Mouse (Mus musculus) liver, embryonic 13.5 days (tissue): ENCODE results near the gene Npnt. TPM values are rescaled to one million over a fixed set of nuclear protein-coding genes. Genes with fewer than 3 reads are reported as not detected.

Experiments
- ATAC-seq: fragments of 200-750 bp; cut with Nextera tagmentation; 2 replicates; pipeline ENCODE4 v1.8.0; 2017; ENCODE audit warnings: low read depth, mild to moderate bottlenecking, moderate number of reproducible peaks, moderate library complexity
- DNase-seq: peaks from one replicate; pipeline ENCODE4 v3.0.0; 2022
- H3K27ac ChIP-seq: fragments of 300-500 bp; sonication (generic); 2 replicates; pipeline ENCODE4 v1.5.1; 2015; ENCODE audit warnings: moderate library complexity, mild to moderate bottlenecking, inconsistent platforms
- H3K27me3 ChIP-seq: fragments of 300-500 bp; sonication (generic); 2 replicates; pipeline ENCODE4 v1.6.1; 2015; ENCODE audit warnings: mild to moderate bottlenecking, inconsistent platforms
- H3K36me3 ChIP-seq: fragments of 300-500 bp; sonication (generic); 2 replicates; pipeline ENCODE4 v1.6.1; 2015; ENCODE audit warnings: mild to moderate bottlenecking, inconsistent platforms
- H3K4me1 ChIP-seq: fragments of 300-500 bp; sonication (generic); replicated peaks from 2 replicates; pipeline ENCODE4 v1.6.1; 2015; ENCODE audit warnings: inconsistent platforms
- H3K4me2 ChIP-seq: fragments of 300-500 bp; sonication (generic); 2 replicates; pipeline ENCODE4 v1.6.1; 2015; ENCODE audit warnings: inconsistent platforms, mild to moderate bottlenecking, moderate library complexity
- H3K4me3 ChIP-seq: fragments of 300-500 bp; sonication (generic); replicated peaks from 2 replicates; pipeline ENCODE4 v1.5.1; 2015; ENCODE audit warnings: mild to moderate bottlenecking, inconsistent platforms
- H3K9ac ChIP-seq: fragments of 300-500 bp; sonication (generic); 2 replicates; pipeline ENCODE4 v1.6.1; 2015; ENCODE audit warnings: mild to moderate bottlenecking, inconsistent platforms
- H3K9me3 ChIP-seq: fragments of 300-500 bp; sonication (generic); replicated peaks from 2 replicates; pipeline ENCODE4 v1.6.1; 2016; ENCODE audit warnings: inconsistent platforms
- WGBS: fragments of 180-500 bp; shearing (Covaris S2); methylation state at CpG from one replicate; pipeline ENCODE4 v1.1.7; 2015; ENCODE audit not compliant: insufficient replicate concordance; 5-methylcytosine and 5-hydroxymethylcytosine counted together
- polyA plus RNA-seq: library from polyadenylated mRNA; unstranded; fragments of >200 nt; fragmentation: Nextera tagmentation; extraction: Ambion mirVana; gene quantifications from 2 replicates; pipeline ENCODE4 v1.2.1, GENCODE M21; 2015

Gene Npnt
- polyA plus RNA-seq, 1 experiment from 2014 or later = 2.0 TPM

DNA sequence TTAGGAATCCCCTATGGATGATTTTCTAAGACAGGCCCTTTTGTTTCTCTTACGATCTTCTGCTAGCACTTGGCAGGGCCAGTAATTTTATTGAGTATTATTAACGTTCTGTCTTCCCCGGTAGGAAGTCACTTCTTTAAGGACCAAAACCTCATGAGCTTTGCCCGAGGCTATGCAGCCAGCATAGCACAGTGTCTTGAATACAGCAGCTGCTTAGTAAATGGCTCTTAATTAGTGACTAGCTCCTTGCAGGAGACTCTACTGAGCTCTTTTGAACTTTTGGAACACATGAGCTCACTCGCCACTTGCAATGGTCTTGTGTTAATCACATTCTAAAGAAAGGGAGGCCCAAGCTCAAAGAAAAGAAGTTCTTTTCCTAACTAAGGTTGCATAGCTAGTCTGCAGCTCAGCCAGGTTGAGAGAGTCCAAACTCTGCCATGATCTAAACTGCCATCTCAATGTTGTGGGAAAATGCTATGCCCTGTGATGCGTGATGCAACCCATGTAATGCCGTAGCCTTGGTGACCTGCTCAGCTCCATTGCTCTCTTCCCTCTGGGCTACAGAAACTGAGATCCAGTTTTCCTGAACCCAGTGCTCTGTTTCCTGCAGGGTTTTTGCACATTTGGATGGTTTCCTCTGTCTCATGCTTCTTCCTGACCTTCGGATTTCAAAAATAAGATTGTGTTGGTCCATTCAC, 42.4 kb downstream of the Npnt start:
- ATAC-seq (no peak), DNase-seq (no peak)
- H3K9ac ChIP-seq = no peak overlapping the region
- no peak overlapping the region for H3K4me2 ChIP-seq
- no peaks in the 10 kb centered on the region for H3K27me3 ChIP-seq
- WGBS = 72% methylated on average over 8 of the region's 8 CpGs
- no peak overlapping the region for H3K27ac ChIP-seq
- H3K9me3 ChIP-seq = no peaks in the 10 kb centered on the region
- no peaks in the 10 kb centered on the region for H3K36me3 ChIP-seq
- H3K4me1 ChIP-seq = no peaks in the 10 kb centered on the region
- no peak overlapping the region for H3K4me3 ChIP-seq

DNA sequence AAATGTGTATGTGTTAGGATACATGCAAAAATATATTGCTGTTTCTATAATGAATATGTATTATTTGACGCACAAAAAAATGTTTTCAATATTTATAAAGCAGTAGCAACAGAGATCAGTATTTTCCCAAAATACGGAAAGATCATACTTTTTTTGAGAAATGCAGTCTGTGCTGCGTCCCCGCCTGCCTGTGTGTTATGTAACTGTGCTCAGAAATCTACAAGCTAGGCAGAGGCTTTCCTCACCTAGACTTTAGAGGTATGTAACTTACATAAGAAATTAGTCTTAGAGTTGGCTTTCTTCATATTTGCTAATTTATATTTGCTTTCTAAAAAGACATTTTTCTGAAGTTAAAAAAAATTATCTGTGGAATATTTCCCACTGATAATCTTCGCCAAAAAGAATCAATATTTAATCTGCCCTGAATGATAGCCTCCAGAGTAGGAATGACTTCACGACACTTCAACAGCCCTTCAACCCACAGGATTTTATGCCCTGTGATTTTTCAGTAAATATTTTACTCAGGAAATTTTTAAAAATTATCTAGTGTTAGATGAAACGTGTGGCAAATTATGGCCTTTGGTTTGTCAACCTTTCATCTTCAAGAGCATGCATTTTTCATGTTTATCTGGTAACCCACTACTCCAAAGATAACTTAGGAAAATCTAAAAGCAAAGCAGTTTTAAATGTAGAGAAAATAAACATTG, 44.7 kb downstream of the Npnt start:
- Histone ChIP-seq H3K4me1 (no peaks in the 10 kb centered on the region), H3K9ac (no peak overlapping the region), H3K27ac (no peak overlapping the region), H3K27me3 (no peaks in the 10 kb centered on the region), H3K9me3 (no peaks in the 10 kb centered on the region), H3K36me3 (no peaks in the 10 kb centered on the region), H3K4me3 (no peak overlapping the region), H3K4me2 (no peak overlapping the region)
- WGBS = 65% methylated on average over 7 of the region's 7 CpGs
- DNase-seq (no peak), ATAC-seq (no peak)

DNA sequence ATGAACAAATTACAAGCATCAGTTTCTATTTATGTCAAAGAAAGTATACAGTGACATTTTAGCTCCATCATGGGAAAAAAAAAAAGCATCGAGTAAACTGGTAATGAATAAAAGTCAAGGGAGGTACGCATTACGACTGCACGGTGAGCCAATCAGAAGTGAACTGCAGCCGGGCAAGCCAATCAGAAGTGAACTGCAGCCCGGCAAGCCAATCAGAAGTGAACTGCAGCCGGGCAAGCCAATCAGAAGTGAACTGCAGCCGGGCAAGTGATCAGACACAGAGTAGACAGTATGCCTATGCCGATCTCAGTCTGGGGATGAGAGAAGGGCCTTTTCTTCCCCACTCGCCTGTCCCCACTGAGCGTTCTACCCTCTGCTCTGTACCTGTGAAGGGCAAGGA, 46.7 kb downstream of the Npnt start:
- DNase-seq (no peak), ATAC-seq (no peak)
- 79% methylated on average over 11 of the region's 11 CpGs for WGBS
- H3K4me3 ChIP-seq = no peak overlapping the region
- H3K36me3 ChIP-seq = no peaks in the 10 kb centered on the region
- no peak overlapping the region for H3K4me2 ChIP-seq
- no peaks in the 10 kb centered on the region for H3K27me3 ChIP-seq
- H3K9me3 ChIP-seq = no peaks in the 10 kb centered on the region
- H3K4me1 ChIP-seq = no peaks in the 10 kb centered on the region
- H3K27ac ChIP-seq = no peak overlapping the region
- no peak overlapping the region for H3K9ac ChIP-seq

GRCm38 (mm10) chr3:132902921-132903320, 47.2 kb downstream of the Npnt start:
- Histone ChIP-seq H3K9me3 (no peaks in the 10 kb centered on the region), H3K4me1 (no peaks in the 10 kb centered on the region), H3K27me3 (no peaks in the 10 kb centered on the region), H3K4me2 (no peak overlapping the region), H3K4me3 (no peak overlapping the region), H3K36me3 (no peaks in the 10 kb centered on the region), H3K9ac (no peak overlapping the region), H3K27ac (no peak overlapping the region)
- ATAC-seq (no peak), DNase-seq (no peak)
- WGBS = 70% methylated on average over 5 of the region's 5 CpGs

DNA sequence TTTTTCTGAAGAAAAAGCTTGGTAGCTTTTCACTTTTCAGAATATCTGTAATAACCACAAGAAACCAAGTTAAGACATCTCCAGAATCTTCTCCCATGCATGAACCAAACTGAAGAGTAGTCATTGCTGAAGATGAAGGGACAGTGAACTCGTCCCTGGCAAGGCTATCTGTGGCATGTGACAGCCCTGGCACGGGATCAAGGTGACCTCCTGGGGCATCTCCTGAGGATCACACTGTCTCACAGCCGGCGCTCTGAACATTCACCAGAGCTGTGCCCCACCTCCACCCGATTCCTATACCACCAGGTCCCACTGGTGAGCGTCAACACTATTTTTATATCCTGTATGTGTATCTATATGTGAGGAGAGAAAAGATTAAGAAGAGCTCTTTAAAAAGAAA, 47.9 kb downstream of the Npnt start:
- no peaks in the 10 kb centered on the region for H3K36me3 ChIP-seq
- H3K4me3 ChIP-seq = no peak overlapping the region
- H3K9ac ChIP-seq = no peak overlapping the region
- no peaks in the 10 kb centered on the region for H3K9me3 ChIP-seq
- DNase-seq (no peak), ATAC-seq (no peak)
- no peaks in the 10 kb centered on the region for H3K4me1 ChIP-seq
- 68% methylated on average over 6 of the region's 6 CpGs for WGBS
- H3K4me2 ChIP-seq = no peak overlapping the region
- no peak overlapping the region for H3K27ac ChIP-seq
- H3K27me3 ChIP-seq = no peaks in the 10 kb centered on the region

GRCm38 (mm10) chr3:132897891-132898290, 52.2 kb downstream of the Npnt start:
- WGBS = 80% methylated on average over 4 of the region's 4 CpGs
- no peaks in the 10 kb centered on the region for H3K36me3 ChIP-seq

DNA sequence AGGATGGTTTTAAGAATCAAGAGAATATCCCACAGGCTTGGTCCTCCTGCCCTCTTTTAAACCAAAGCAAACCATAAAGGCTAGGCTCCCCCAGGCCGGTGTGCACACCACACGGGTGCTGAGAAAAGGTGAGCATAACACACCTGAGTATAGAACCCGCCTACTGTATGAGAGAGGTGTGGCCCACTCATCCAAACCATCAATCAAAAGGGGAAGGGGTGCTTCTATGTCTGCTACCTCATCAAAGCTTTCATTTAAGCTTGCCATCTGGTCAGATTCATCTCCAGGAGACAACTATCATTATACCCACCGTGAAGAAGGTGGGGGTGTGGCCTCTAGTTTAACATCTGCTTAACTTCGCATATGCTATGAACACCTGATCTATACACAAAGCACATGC, 52.7 kb downstream of the Npnt start:
- H3K27me3 ChIP-seq = no peaks in the 10 kb centered on the region
- WGBS = 73% methylated on average over 5 of the region's 5 CpGs
- no peak overlapping the region for H3K27ac ChIP-seq
- no peak overlapping the region for H3K4me3 ChIP-seq
- DNase-seq (no peak), ATAC-seq (no peak)
- H3K9ac ChIP-seq = no peak overlapping the region
- no peaks in the 10 kb centered on the region for H3K4me1 ChIP-seq
- no peaks in the 10 kb centered on the region for H3K36me3 ChIP-seq
- no peaks in the 10 kb centered on the region for H3K9me3 ChIP-seq
- no peak overlapping the region for H3K4me2 ChIP-seq

More at GRCm38 (mm10) chr3:132897891-132898290, 52.2 kb downstream of the Npnt start:
- H3K9me3 ChIP-seq = no peaks in the 10 kb centered on the region
- H3K27me3 ChIP-seq = no peaks in the 10 kb centered on the region
- ATAC-seq (no peak), DNase-seq (no peak)
- no peak overlapping the region for H3K4me2 ChIP-seq
- no peak overlapping the region for H3K9ac ChIP-seq
- no peak overlapping the region for H3K4me3 ChIP-seq
- no peaks in the 10 kb centered on the region for H3K4me1 ChIP-seq
- H3K27ac ChIP-seq = no peak overlapping the region

DNA sequence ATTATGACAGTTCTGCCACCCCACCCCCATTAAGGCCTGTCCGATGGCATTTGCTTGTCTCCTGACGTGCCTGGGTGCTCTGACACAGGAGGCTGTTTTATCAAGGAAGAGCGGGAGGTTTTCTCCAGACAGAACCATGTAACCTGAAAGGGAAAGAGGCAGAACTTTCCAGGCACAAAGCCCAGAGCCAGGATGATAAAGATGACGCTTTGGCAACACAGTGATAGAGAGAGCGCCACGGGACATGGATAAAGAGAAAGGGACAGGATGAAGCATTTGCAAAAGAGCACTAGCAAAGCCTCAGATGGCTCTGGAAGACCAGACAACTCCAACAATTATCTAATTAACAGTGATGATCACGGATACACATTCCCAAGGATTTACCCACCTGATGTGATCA, 56.0 kb downstream of the Npnt start:
- 69% methylated on average over 7 of the region's 7 CpGs for WGBS
- DNase-seq = no peak
- no peaks in the 10 kb centered on the region for H3K4me1 ChIP-seq
- no peak overlapping the region for H3K27ac ChIP-seq
- no peak overlapping the region for H3K4me3 ChIP-seq
- no peak overlapping the region for H3K9ac ChIP-seq
- no peaks in the 10 kb centered on the region for H3K27me3 ChIP-seq
- no peak for ATAC-seq
- H3K9me3 ChIP-seq = no peaks in the 10 kb centered on the region
- no peak overlapping the region for H3K4me2 ChIP-seq
- H3K36me3 ChIP-seq = no peaks in the 10 kb centered on the region

- no peaks in the 10 kb centered on the region for H3K9me3 ChIP-seq
- no peak overlapping the region for H3K4me3 ChIP-seq
- DNase-seq (no peak), ATAC-seq (no peak)
- whole genome bisulfite sequencing = 76% methylated on average over 3 of the region's 3 CpGs
- no peak overlapping the region for H3K4me2 ChIP-seq
- H3K4me1 ChIP-seq = no peaks in the 10 kb centered on the region
- no peaks in the 10 kb centered on the region for H3K36me3 ChIP-seq
- no peak overlapping the region for H3K9ac ChIP-seq
- no peak overlapping the region for H3K27ac ChIP-seq
- H3K27me3 ChIP-seq = no peaks in the 10 kb centered on the region
Measured at GRCm38 (mm10) chr3:132893676-132894075, 56.4 kb downstream of the Npnt start.

GRCm38 (mm10) chr3:132893044-132893443, 57.0 kb downstream of the Npnt start:
- DNase-seq (no peak), ATAC-seq (no peak)
- no peak overlapping the region for H3K27ac ChIP-seq
- no peak overlapping the region for H3K4me3 ChIP-seq
- H3K4me1 ChIP-seq = no peaks in the 10 kb centered on the region
- H3K36me3 ChIP-seq = no peaks in the 10 kb centered on the region
- no peaks in the 10 kb centered on the region for H3K9me3 ChIP-seq
- no peaks in the 10 kb centered on the region for H3K27me3 ChIP-seq
- H3K4me2 ChIP-seq = no peak overlapping the region
- no peak overlapping the region for H3K9ac ChIP-seq
- 78% methylated on average over 7 of the region's 7 CpGs for WGBS

- no peak overlapping the region for H3K4me3 ChIP-seq
- ATAC-seq (no peak), DNase-seq (no peak)
- H3K27me3 ChIP-seq = no peaks in the 10 kb centered on the region
- H3K9me3 ChIP-seq = no peaks in the 10 kb centered on the region
- 76% methylated on average over 7 of the region's 7 CpGs for WGBS
- no peak overlapping the region for H3K9ac ChIP-seq
- peaks cover 1% of the 10 kb centered on the region for H3K4me1 ChIP-seq
- H3K36me3 ChIP-seq = no peaks in the 10 kb centered on the region
- H3K27ac ChIP-seq = no peak overlapping the region
- H3K4me2 ChIP-seq = no peak overlapping the region
Measured at GRCm38 (mm10) chr3:132892481-132892880, 57.6 kb downstream of the Npnt start.
